Mouse (Mus musculus): ENCODE results near the gene Vash2.

- TF ChIP-seq CTCF (conservative IDR thresholded peaks at IDR 0.05; ENCODE audit: insufficient read depth, insufficient read length, low read depth, low read length) (no peak), POLR2A (IDR thresholded peaks at IDR 0.05; ENCODE audit: low read depth, low read length) (no peak)
These were observed 28.1 kb downstream of the Vash2 start for GRCm38 (mm10) chr1:190951014-190951413.
